Mouse (Mus musculus): ENCODE measurements around the gene Marcks. TPM values are rescaled to one million over a fixed set of nuclear protein-coding genes. Genes with fewer than 3 reads are reported as not detected.

The Marcks gene
- polyA plus RNA-seq (2015; fragmentation: Nextera tagmentation; extraction: Ambion mirVana): 66.3 and 78.1 TPM in 2 replicates

GRCm38 (mm10) chr10:37138778-37139442 lies at the start of gene Marcks:
TSS of gene Marcks (minus strand) at chr10:37138920.
- peak within 1 kb of the TSS; percentile 90 for H3K4me2 ChIP-seq (ENCODE audit: low read depth, low read length)
- under 1% methylated on average over 39 of the region's 39 CpGs for WGBS
- peaks cover 9% of the 10 kb centered on the region; the same call in 1 of the 2 replicates for H3K36me3 ChIP-seq (ENCODE audit: control insufficient read depth, insufficient read depth, low read length)
- H3K4me3 ChIP-seq (replicated peaks; ENCODE audit: low read length): peak within 1 kb of the TSS; percentile 87
- peaks cover 11% of the 10 kb centered on the region for H3K4me1 ChIP-seq (ENCODE audit: control insufficient read depth, insufficient read depth, low read length)
- no peaks in the 10 kb centered on the region for H3K27me3 ChIP-seq (ENCODE audit: control insufficient read depth, insufficient read depth, low read length)
- H3K9me3 ChIP-seq (replicated peaks; ENCODE audit: control insufficient read depth, low read length): no peaks in the 10 kb centered on the region
- H3K9ac ChIP-seq (ENCODE audit: low read length): peak within 1 kb of the TSS; percentile 98
- H3K27ac ChIP-seq (ENCODE audit: low read length): peak within 1 kb of the TSS; percentile 99
- peak; percentile 56 for ATAC-seq (ENCODE audit: insufficient read depth, low FRiP score)

GRCm38 (mm10) chr10:37177071-37177470 lies 38.4 kb upstream of the Marcks start:
- Histone ChIP-seq H3K27me3 (ENCODE audit: control insufficient read depth, insufficient read depth, low read length) (no peaks in the 10 kb centered on the region), H3K36me3 (ENCODE audit: control insufficient read depth, insufficient read depth, low read length) (no peaks in the 10 kb centered on the region), H3K27ac (ENCODE audit: low read length) (no peak overlapping the region), H3K9me3 (replicated peaks; ENCODE audit: control insufficient read depth, low read length) (no peaks in the 10 kb centered on the region), H3K4me3 (replicated peaks; ENCODE audit: low read length) (no peak overlapping the region), H3K4me2 (ENCODE audit: low read depth, low read length) (no peak overlapping the region), H3K9ac (ENCODE audit: low read length) (no peak overlapping the region), H3K4me1 (ENCODE audit: control insufficient read depth, insufficient read depth, low read length) (no peaks in the 10 kb centered on the region)
- 93% methylated on average over 3 of the region's 3 CpGs for WGBS
- ATAC-seq (ENCODE audit: insufficient read depth, low FRiP score): no peak

GRCm38 (mm10) chr10:37172416-37172950 lies 33.8 kb upstream of the Marcks start:
- Histone ChIP-seq H3K9me3 (replicated peaks; ENCODE audit: control insufficient read depth, low read length) (no peaks in the 10 kb centered on the region), H3K36me3 (ENCODE audit: control insufficient read depth, insufficient read depth, low read length) (no peaks in the 10 kb centered on the region), H3K9ac (ENCODE audit: low read length) (no peak overlapping the region), H3K27me3 (ENCODE audit: control insufficient read depth, insufficient read depth, low read length) (no peaks in the 10 kb centered on the region), H3K27ac (ENCODE audit: low read length) (no peak overlapping the region), H3K4me1 (ENCODE audit: control insufficient read depth, insufficient read depth, low read length) (peaks cover 5% of the 10 kb centered on the region; the same call in 1 of the 2 replicates), H3K4me3 (replicated peaks; ENCODE audit: low read length) (no peak overlapping the region), H3K4me2 (ENCODE audit: low read depth, low read length) (no peak overlapping the region)
- 76% methylated on average over 8 of the region's 8 CpGs for WGBS
- no peak for ATAC-seq (ENCODE audit: insufficient read depth, low FRiP score)

- no peak overlapping the region for H3K27ac ChIP-seq (ENCODE audit: low read length)
- no peaks in the 10 kb centered on the region for H3K9me3 ChIP-seq (replicated peaks; ENCODE audit: control insufficient read depth, low read length)
- H3K36me3 ChIP-seq (ENCODE audit: control insufficient read depth, insufficient read depth, low read length): no peaks in the 10 kb centered on the region
- no peak for ATAC-seq (ENCODE audit: insufficient read depth, low FRiP score)
- H3K27me3 ChIP-seq (ENCODE audit: control insufficient read depth, insufficient read depth, low read length): no peaks in the 10 kb centered on the region
- H3K4me3 ChIP-seq (replicated peaks; ENCODE audit: low read length): no peak overlapping the region
- peaks cover 5% of the 10 kb centered on the region; the same call in 1 of the 2 replicates for H3K4me1 ChIP-seq (ENCODE audit: control insufficient read depth, insufficient read depth, low read length)
- no peak overlapping the region for H3K9ac ChIP-seq (ENCODE audit: low read length)
- WGBS: 77% methylated on average over 3 of the region's 3 CpGs
- H3K4me2 ChIP-seq (ENCODE audit: low read depth, low read length): no peak overlapping the region
Measured at GRCm38 (mm10) chr10:37171711-37172415, 33.1 kb upstream of the Marcks start.

- no peak for ATAC-seq (ENCODE audit: insufficient read depth, low FRiP score)
- H3K4me2 ChIP-seq (ENCODE audit: low read depth, low read length): no peak overlapping the region
- 63% methylated on average over 4 of the region's 4 CpGs for WGBS
- no peaks in the 10 kb centered on the region for H3K36me3 ChIP-seq (ENCODE audit: control insufficient read depth, insufficient read depth, low read length)
- H3K4me1 ChIP-seq (ENCODE audit: control insufficient read depth, insufficient read depth, low read length): peaks cover 5% of the 10 kb centered on the region; the same call in 1 of the 2 replicates
- H3K9ac ChIP-seq (ENCODE audit: low read length): no peak overlapping the region
- no peaks in the 10 kb centered on the region for H3K9me3 ChIP-seq (replicated peaks; ENCODE audit: control insufficient read depth, low read length)
- H3K27ac ChIP-seq (ENCODE audit: low read length): no peak overlapping the region
- H3K4me3 ChIP-seq (replicated peaks; ENCODE audit: low read length): no peak overlapping the region
- H3K27me3 ChIP-seq (ENCODE audit: control insufficient read depth, insufficient read depth, low read length): no peaks in the 10 kb centered on the region
Measured at GRCm38 (mm10) chr10:37170878-37171277, 32.2 kb upstream of the Marcks start.

- Histone ChIP-seq H3K9me3 (replicated peaks; ENCODE audit: control insufficient read depth, low read length) (no peaks in the 10 kb centered on the region), H3K36me3 (ENCODE audit: control insufficient read depth, insufficient read depth, low read length) (no peaks in the 10 kb centered on the region), H3K9ac (ENCODE audit: low read length) (no peak overlapping the region), H3K4me3 (replicated peaks; ENCODE audit: low read length) (no peak overlapping the region), H3K27ac (ENCODE audit: low read length) (peak overlapping the region; percentile 35; the same call in 1 of the 2 replicates), H3K4me2 (ENCODE audit: low read depth, low read length) (no peak overlapping the region), H3K27me3 (ENCODE audit: control insufficient read depth, insufficient read depth, low read length) (no peaks in the 10 kb centered on the region), H3K4me1 (ENCODE audit: control insufficient read depth, insufficient read depth, low read length) (peaks cover 5% of the 10 kb centered on the region; the same call in 1 of the 2 replicates)
- no peak for ATAC-seq (ENCODE audit: insufficient read depth, low FRiP score)
- 62% methylated on average over 4 of the region's 4 CpGs for WGBS
Measured at GRCm38 (mm10) chr10:37170466-37170865, 31.7 kb upstream of the Marcks start.

- no peak for ATAC-seq (ENCODE audit: insufficient read depth, low FRiP score)
- no peaks in the 10 kb centered on the region for H3K27me3 ChIP-seq (ENCODE audit: control insufficient read depth, insufficient read depth, low read length)
- H3K27ac ChIP-seq (ENCODE audit: low read length): no peak overlapping the region
- H3K4me3 ChIP-seq (replicated peaks; ENCODE audit: low read length): no peak overlapping the region
- H3K4me1 ChIP-seq (ENCODE audit: control insufficient read depth, insufficient read depth, low read length): peaks cover 5% of the 10 kb centered on the region; the same call in 1 of the 2 replicates
- H3K36me3 ChIP-seq (ENCODE audit: control insufficient read depth, insufficient read depth, low read length): no peaks in the 10 kb centered on the region
- no peak overlapping the region for H3K9ac ChIP-seq (ENCODE audit: low read length)
- H3K9me3 ChIP-seq (replicated peaks; ENCODE audit: control insufficient read depth, low read length): no peaks in the 10 kb centered on the region
- no peak overlapping the region for H3K4me2 ChIP-seq (ENCODE audit: low read depth, low read length)
- WGBS: 71% methylated on average over 2 of the region's 2 CpGs
Measured at GRCm38 (mm10) chr10:37167527-37167926, 28.8 kb upstream of the Marcks start.

- Histone ChIP-seq H3K27ac (ENCODE audit: low read length) (no peak overlapping the region), H3K9ac (ENCODE audit: low read length) (no peak overlapping the region), H3K36me3 (ENCODE audit: control insufficient read depth, insufficient read depth, low read length) (no peaks in the 10 kb centered on the region), H3K4me3 (replicated peaks; ENCODE audit: low read length) (no peak overlapping the region), H3K27me3 (ENCODE audit: control insufficient read depth, insufficient read depth, low read length) (no peaks in the 10 kb centered on the region), H3K4me1 (ENCODE audit: control insufficient read depth, insufficient read depth, low read length) (peaks cover 3% of the 10 kb centered on the region; the same call in 1 of the 2 replicates), H3K4me2 (ENCODE audit: low read depth, low read length) (no peak overlapping the region), H3K9me3 (replicated peaks; ENCODE audit: control insufficient read depth, low read length) (no peaks in the 10 kb centered on the region)
- ATAC-seq (ENCODE audit: insufficient read depth, low FRiP score): peak; percentile 75; the same call in 1 of the 2 replicates
- WGBS: 42% methylated on average over 3 of the region's 3 CpGs
Measured at GRCm38 (mm10) chr10:37159731-37160130, 21.0 kb upstream of the Marcks start.

GRCm38 (mm10) chr10:37157156-37157555 lies 18.4 kb upstream of the Marcks start:
- 86% methylated on average over 5 of the region's 5 CpGs for WGBS
- H3K4me2 ChIP-seq (ENCODE audit: low read depth, low read length): no peak overlapping the region
- no peaks in the 10 kb centered on the region for H3K27me3 ChIP-seq (ENCODE audit: control insufficient read depth, insufficient read depth, low read length)
- ATAC-seq (ENCODE audit: insufficient read depth, low FRiP score): no peak
- no peaks in the 10 kb centered on the region for H3K9me3 ChIP-seq (replicated peaks; ENCODE audit: control insufficient read depth, low read length)
- no peak overlapping the region for H3K4me3 ChIP-seq (replicated peaks; ENCODE audit: low read length)
- H3K9ac ChIP-seq (ENCODE audit: low read length): no peak overlapping the region
- no peaks in the 10 kb centered on the region for H3K36me3 ChIP-seq (ENCODE audit: control insufficient read depth, insufficient read depth, low read length)
- peaks cover 3% of the 10 kb centered on the region; the same call in 1 of the 2 replicates for H3K4me1 ChIP-seq (ENCODE audit: control insufficient read depth, insufficient read depth, low read length)
- no peak overlapping the region for H3K27ac ChIP-seq (ENCODE audit: low read length)
